13 mouse cellular contexts compared by ENCODE assay signal in genomic region chr14:16044466-16044865, GRCm38 (mm10).
"Had no signal": no experiment of that assay in that cellular context is flagged by ENCODE, and none has a peak within 500 bp of the region (broad histone marks: within the 10 kb centered on the region; RNA-seq: fewer than 3 reads in every experiment).

No protein-coding gene starts in this region.

- H3K4me1 ChIP-seq: limb, embryonic 12.5 days; liver, embryonic 13.5 days; lung, embryonic 15.5 days; midbrain, embryonic 12.5 days; neural tube, embryonic 13.5 days; stomach, embryonic 15.5 days had no signal

- H3K9me3 ChIP-seq: limb, embryonic 12.5 days; liver, embryonic 13.5 days; lung, embryonic 15.5 days; midbrain, embryonic 12.5 days; neural tube, embryonic 13.5 days; stomach, embryonic 15.5 days had no signal

- H3K27ac ChIP-seq: limb, embryonic 12.5 days; liver, embryonic 13.5 days; lung, embryonic 15.5 days; midbrain, embryonic 12.5 days; neural tube, embryonic 13.5 days; stomach, embryonic 15.5 days had no signal

- H3K9ac ChIP-seq: limb, embryonic 12.5 days; liver, embryonic 13.5 days; liver, postnatal 0 days; lung, embryonic 15.5 days; midbrain, embryonic 12.5 days; neural tube, embryonic 13.5 days; stomach, embryonic 15.5 days had no signal

- DNase-seq: kidney, adult 8-10 months; kidney, postnatal 36 days; liver; liver, embryonic 13.5 days; liver, postnatal 0 days; retina, postnatal 1 day; right cerebral cortex, postnatal 4 days had no signal

- H3K36me3 ChIP-seq: limb, embryonic 12.5 days; liver, embryonic 13.5 days; lung, embryonic 15.5 days; midbrain, embryonic 12.5 days; neural tube, embryonic 13.5 days; stomach, embryonic 15.5 days had no signal

- H3K27me3 ChIP-seq: limb, embryonic 12.5 days; liver, embryonic 13.5 days; lung, embryonic 15.5 days; midbrain, embryonic 12.5 days; neural tube, embryonic 13.5 days; stomach, embryonic 15.5 days had no signal

- H3K4me2 ChIP-seq: limb, embryonic 12.5 days; liver, embryonic 13.5 days; lung, embryonic 15.5 days; midbrain, embryonic 12.5 days; neural tube, embryonic 13.5 days; stomach, embryonic 15.5 days had no signal

- ATAC-seq: liver, postnatal 0 days; midbrain, embryonic 16.5 days had no signal

- H3K4me3 ChIP-seq: limb, embryonic 12.5 days; liver, embryonic 13.5 days; lung, embryonic 15.5 days; midbrain, embryonic 12.5 days; neural tube, embryonic 13.5 days; stomach, embryonic 15.5 days had no signal
